Mouse (Mus musculus) adrenal gland, adult (tissue): ENCODE measurements at regions not wholly inside any gene's neighbourhood (a gene's known extent, or its start where the extent isn't known, plus 50 kb on each side); places are given as distances from the start of the nearest gene placed in this dataset.

Experiments used
- DNase-seq, 2 experiments: peaks; one replicate each; pipeline ENCODE4 v3.0.0; 2022 to 2023; ENCODE audit warnings: low spot score in 1 of 2; ENCODE audit not compliant: inconsistent age in 2 of 2

- no peak for DNase-seq
Observed at GRCm38 (mm10) chr10:37240201-37240600, 101.5 kb upstream of the Marcks start.

GRCm38 (mm10) chr10:37236001-37236822, 97.5 kb upstream of the Marcks start:
- peak in 1 of 2 experiments; percentile 43 for DNase-seq

- peak; percentile 24 to 57 for DNase-seq
Observed at GRCm38 (mm10) chr10:37231936-37232556, 93.3 kb upstream of the Marcks start.

GRCm38 (mm10) chr10:37231159-37231558, 92.4 kb upstream of the Marcks start:
- no peak for DNase-seq

- peak in 1 of 2 experiments; percentile 71 for DNase-seq
Observed at GRCm38 (mm10) chr10:37227889-37228288, 89.2 kb upstream of the Marcks start.

- DNase-seq: no peak
Observed at GRCm38 (mm10) chr10:37221730-37222129, 83.0 kb upstream of the Marcks start.

GRCm38 (mm10) chr10:37220434-37220833, 81.7 kb upstream of the Marcks start:
- peak in 1 of 2 experiments; percentile 46 for DNase-seq

GRCm38 (mm10) chr10:37219936-37220335, 81.2 kb upstream of the Marcks start:
- peak in 1 of 2 experiments; percentile 41 for DNase-seq

GRCm38 (mm10) chr10:37219381-37219780, 80.7 kb upstream of the Marcks start:
- DNase-seq: no peak

- no peak for DNase-seq
Observed at GRCm38 (mm10) chr10:37214656-37215055, 75.9 kb upstream of the Marcks start.

- no peak for DNase-seq
Observed at GRCm38 (mm10) chr10:37212350-37213035, 73.8 kb upstream of the Marcks start.

- DNase-seq: no peak
Observed at GRCm38 (mm10) chr10:37211305-37211704, 72.6 kb upstream of the Marcks start.

- DNase-seq: no peak
Observed at GRCm38 (mm10) chr10:37210223-37210622, 71.5 kb upstream of the Marcks start.

GRCm38 (mm10) chr10:37206986-37207385, 68.3 kb upstream of the Marcks start:
- no peak for DNase-seq

GRCm38 (mm10) chr10:37206546-37206945, 67.8 kb upstream of the Marcks start:
- no peak for DNase-seq

- no peak for DNase-seq
Observed at GRCm38 (mm10) chr10:37203709-37204108, 65.0 kb upstream of the Marcks start.

- peak in 1 of 2 experiments; percentile 40 for DNase-seq
Observed at GRCm38 (mm10) chr10:37194798-37195453, 56.2 kb upstream of the Marcks start.

- peak; percentile 32 to 51 for DNase-seq
Observed at GRCm38 (mm10) chr10:37194131-37194797, 55.5 kb upstream of the Marcks start.

- DNase-seq: no peak
Observed at GRCm38 (mm10) chr10:37192661-37193060, 53.9 kb upstream of the Marcks start.

- DNase-seq: peak in 1 of 2 experiments; percentile 26
Observed at GRCm38 (mm10) chr10:37190092-37190491, 51.4 kb upstream of the Marcks start.
